Mouse (Mus musculus): ENCODE results near the gene Trim41.
"Not testable (repeated sequence)": the region's sequence is repeated elsewhere in the genome, so short reads cannot be mapped to it uniquely, and the experiment has no call there.

Trim41 gene

DNA sequence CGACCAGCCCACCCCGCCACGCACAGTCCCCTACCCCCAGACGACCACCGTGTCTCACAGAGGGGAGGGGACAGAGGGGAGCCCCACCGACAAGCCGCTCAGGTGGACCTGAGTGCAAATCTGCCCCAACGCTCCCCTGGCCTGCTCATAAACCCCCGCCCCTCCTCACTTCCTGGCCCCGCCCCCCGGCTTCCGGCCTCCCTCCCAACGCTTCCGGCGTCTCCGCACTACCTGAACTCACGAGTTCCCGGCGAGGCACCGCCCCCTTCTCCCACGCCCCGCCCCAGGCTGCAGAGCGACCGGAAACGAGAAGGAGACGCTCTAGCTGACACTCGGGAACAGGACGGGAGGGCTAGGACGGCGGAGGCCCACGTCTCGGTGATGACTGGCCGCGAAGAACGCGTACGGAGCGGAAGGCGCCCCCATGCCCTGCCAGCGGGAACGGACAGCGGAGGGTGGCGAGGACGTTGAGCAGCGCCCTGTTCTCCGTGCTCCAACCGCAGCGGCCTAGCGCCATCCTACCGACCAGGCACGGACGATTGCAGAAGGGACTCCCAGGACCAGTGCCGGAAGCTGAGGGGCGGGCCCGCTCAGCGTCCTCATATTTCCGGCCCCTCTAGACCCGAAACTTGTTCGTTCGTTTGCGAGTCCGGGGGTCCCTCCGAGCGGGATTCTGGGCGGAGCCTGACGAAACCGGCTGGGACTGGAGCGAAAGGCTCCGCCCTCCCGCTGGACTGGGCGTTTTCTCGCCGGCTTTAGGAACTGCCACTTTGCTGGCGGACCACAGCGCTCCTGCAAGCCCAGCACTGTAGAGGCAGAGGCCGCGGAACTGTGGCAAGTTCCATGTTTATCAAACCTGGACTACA is at the start of gene Trim41:
Trim41 (minus strand) TSS at position 554 of the 866 bp plus-strand sequence.
- peak; percentile 99 for DNase-seq (ENCODE audit: low spot score in 2 of 2)

DNA sequence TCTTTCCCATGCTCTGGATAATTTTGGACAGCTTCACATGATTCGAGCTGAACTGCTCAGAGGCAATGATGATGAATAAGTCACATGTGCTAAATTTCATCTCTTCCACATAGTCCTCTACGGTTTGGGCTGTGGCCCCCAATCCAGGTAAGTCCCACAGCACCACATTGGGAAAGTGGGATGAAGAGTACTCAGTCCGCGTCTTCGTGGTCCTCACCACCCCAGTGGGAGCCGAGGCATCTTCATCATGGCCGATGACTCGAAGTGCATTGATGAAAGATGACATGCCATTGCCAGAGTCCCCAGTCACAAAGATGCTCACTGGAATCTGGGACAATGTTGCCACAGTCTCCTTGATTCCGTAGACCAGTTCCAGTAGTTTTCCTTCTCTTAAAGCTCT is 49.3 kb upstream of the Trim41 start:
- no peak for DNase-seq (ENCODE audit: low spot score in 2 of 2)

DNA sequence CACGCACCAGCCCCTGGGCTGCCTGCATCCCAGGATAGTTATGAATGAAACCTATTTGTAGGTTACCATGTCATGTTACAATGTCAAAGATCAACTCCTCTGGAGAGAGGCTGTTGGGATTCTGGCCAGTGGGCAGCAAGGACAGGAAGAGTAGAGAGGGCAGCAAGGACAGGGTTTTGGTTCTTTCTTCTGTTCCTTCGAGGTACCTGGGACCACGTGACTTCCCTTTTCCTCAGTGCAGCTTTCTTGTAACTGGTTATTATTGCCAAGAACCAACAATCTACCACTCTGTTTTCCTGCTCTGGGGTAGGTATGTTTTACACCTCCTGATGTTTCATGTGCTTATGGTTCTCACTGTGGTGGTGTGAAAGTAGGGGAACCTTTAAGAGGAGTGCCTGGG is 46.7 kb upstream of the Trim41 start:
- no peak for DNase-seq (ENCODE audit: low spot score in 2 of 2)

DNA sequence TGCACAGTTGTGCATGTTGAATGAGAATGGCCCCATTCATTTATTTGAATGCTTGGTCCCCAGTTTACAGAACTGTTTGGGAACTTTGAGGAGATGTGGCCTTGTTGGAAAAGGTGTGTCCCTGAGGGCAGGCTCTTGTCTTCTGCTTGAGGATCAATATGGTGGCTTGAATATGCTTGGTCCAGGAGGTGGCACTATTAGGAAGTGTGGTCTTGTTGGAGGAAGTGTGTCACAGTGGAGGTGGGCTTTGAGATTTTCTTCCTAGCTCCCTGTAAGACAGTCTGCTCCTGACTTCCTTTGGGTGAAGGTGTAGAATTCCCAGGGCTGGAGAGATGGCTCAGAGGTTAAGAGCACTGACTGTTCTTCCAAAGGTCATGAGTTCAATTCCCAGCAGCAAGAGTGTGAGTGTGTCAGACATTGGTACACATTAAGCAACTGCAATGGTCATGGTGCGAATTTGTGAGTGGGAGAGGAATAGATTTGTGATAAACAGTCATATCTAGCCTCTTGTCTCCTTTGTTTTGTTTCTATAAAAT is 45.7 kb upstream of the Trim41 start:
- DNase-seq (ENCODE audit: low spot score in 2 of 2): no peak

DNA sequence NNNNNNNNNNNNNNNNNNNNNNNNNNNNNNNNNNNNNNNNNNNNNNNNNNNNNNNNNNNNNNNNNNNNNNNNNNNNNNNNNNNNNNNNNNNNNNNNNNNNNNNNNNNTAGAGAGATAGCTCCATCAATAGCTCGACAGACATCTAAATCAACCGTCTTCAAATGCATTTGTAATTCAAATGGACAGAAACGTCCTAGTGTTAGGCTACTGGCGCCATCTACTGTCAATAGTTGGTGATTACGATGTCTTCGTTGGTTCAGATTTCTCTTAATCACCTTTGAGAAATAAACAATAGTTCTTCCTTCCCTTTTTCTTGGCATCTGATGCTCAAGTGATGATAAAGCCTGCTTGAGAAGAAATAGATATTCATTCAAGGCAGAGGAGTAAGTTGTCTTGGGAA is 41.9 kb upstream of the Trim41 start:
- no peak for DNase-seq (ENCODE audit: low spot score in 2 of 2)

DNA sequence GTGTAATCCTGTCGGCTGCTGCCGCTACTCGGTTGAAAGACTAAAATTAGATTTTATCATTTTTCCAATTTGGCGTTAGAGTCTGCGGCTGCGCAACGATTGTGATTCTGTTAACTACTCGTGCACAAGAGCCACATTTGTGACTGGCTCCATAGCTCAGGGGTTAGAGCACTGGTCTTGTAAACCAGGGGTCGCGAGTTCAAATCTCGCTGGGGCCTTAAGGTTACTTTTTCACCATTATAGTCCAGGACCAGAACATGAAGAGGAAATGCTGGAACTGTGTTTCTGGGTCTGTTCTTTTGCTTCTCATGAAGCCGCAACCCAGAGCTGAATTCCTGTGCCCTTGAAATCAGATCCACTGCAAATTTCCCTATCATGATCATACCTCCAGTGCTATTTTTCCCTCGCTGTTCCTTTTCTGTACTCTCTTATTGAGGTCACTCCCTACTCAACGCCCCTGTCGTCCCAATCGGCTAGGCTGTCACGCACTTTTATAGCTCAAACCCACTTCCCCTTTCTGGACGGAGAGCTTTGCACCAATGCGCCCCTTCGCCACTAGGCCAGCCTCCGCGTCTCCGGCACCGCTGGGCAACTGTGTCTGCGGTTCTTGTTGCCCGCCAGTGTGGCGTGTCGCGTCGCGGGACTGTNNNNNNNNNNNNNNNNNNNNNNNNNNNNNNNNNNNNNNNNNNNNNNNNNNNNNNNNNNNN is 36.5 kb upstream of the Trim41 start:
- DNase-seq (ENCODE audit: low spot score in 2 of 2): peak; percentile 73 to 86

DNA sequence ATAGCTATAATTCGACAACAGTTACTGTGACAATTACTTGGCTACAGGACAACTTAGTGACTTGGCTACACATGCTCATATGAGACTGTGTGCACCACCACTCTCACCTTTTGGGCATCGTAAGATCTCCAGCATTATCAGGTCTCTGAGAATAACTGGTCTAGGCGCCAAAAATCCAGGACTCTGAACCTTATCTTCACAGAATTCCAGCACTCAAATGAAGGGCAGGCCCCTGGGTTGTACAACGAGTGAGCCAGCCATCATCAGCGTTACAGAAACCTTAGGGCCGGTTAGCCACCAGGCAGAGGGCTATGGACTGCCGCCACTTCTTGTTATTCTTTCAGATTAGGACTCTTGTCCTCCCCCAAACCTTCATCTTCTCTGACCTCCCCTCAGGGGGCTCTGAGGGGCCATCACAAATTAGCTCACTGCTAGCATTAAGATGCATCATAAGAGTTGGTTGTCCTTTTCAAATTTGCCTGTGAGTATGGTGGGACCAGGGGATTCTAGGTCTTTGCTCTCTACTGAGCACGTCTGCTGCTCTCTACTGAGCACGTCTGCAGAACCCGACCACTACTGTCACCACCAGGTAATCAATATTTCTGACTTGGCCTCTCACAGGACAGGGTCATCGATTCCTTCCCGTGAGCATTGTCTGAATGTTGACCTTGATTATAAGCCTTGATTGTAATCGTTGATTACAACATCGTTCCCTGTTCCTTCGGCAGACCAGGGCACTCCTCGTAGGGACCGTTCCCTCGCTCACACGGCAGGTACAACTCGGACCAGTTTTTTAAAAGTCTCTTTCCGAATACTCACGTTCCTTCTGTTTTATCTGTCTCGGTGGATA is 35.7 kb upstream of the Trim41 start:
- DNase-seq (ENCODE audit: low spot score in 2 of 2): no peak

DNA sequence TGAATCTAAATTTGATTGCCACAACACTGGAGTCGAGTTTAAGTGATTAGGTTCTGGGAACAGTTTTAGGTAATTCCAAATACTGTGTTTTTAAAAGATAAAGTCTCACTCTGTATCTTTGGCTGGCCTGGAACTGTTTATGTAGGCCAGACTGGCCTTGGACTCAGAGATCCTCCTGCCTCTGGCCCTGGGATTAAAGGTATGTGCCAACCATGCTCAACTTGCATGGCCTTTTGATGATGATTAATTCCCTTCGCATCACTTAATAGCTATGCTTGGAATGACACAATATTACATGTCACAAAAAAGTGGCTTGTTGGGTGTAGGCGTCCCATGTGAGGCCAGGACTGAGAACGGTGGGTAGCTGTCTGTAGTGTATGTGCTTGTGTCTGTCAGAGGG is 35.0 kb upstream of the Trim41 start:
- no peak for DNase-seq (ENCODE audit: low spot score in 2 of 2)

DNA sequence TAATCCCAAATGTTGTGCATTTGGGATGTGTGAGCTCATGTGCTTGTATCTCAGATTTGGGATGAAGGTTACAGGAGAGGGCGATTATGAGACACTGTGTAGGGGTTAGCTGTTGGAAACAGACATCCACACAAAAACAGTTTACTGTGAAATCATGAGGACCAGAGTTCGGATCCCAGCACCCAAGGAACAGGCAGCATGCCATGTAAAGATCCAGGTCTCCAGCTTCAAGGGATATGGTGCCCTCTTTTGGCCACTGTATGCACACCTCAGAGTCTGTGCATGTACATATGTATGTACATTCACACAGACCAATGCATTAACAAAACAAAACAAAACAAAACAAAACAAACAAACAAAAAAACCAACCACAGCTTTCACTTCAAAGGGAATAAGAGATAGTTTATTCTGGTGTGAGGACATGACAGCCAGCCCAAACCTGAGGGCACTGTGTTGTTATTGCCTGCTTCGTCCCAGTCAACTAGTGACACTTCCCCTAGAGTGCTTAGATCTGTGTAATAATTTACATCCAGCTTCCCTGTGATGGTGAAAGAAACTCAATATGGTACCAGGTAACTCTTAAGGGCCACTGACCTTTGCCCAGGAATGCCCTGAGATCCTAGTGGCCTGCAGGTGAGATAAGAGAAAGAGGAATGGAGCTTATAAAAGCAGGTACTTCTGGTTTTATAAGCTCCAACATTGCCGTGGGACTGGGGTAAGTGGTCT is 34.3 kb upstream of the Trim41 start:
- no peak for DNase-seq (ENCODE audit: low spot score in 2 of 2)

DNA sequence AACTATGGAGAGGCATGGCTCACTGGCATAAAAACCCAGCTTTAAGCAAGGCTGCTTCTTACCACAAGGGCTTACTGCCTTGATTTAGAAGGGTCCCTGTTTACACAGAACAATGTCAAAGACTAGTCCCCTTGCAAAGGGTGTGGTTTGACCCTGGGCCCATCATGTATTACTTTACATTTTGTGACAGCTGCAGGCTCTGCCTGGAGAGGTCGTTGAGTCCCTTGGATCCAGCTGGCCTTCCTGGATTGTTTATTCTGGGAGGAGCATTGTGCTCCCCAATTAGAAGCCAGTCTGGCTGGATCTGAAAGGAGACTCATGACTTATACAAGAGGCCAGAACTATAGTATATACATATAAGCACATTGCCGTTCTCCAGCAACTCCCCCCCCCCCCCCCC is 33.1 kb upstream of the Trim41 start:
- DNase-seq (ENCODE audit: low spot score in 2 of 2): no peak

DNA sequence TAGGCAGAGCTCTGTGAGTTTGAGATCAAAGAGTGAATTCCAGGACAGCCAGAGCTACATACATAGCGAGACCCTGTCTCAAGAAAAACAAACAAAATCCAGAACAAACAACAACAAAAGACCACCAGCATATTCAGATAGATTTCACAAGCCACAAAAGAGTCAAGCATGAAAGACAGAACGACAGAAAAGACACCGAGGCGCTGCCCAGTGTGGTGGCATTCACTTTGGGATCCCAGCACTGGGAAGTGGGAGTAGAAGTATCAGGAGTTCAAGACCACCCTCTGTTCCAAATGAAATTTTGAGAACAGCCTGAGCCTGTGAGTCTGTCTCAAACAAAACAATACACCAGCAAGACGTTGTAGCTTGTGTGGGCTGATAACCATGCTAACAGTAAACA is 29.7 kb upstream of the Trim41 start:
- no peak for DNase-seq (ENCODE audit: low spot score in 2 of 2)

DNA sequence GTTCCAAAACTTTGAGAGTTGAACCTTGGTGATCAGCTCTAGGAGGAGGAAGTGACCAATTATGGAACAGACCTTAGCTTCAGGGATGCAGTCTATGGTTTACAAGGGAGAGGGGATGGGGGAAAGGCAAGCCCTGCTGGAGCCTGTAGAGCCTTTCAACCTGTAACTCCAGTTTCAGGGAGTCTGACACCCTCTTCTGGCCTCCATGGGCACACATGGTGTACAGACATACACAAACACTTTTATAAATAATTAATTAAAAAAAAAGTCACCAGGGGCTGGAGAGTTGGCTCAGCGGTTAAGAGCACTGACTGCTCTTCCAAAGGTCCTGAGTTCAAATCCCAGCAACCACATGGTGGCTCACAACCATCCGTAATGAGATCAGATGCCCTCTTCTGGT is 29.2 kb upstream of the Trim41 start:
- not testable (repeated sequence) for DNase-seq (ENCODE audit: low spot score in 2 of 2)

DNA sequence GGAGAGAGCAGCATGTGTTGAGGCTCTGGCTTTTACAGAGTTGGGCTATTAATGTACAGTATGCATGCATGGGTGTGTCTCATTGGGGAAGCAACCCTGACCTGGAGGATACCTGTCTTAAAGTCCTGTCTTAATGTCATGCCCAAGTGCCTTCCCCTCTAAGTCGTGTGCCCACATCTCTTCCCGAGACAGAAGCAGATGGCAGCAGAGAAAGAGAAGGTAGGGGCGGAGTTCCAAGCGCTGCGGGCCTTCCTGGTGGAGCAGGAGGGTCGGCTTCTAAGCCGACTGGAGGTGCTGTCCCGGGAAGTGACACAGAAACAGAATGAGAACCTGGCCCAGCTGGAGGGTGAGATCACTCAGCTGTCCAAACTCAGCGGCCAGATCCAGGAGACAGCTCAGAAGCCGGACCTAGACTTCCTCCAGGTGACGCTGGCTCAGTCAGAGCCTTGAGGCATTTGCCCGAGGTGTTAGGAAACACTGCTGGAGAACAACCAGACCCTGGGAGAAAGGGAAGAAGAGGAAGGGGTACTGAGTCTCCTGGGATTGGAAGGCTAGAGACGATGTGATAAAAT is 28.2 kb upstream of the Trim41 start:
- no peak for DNase-seq (ENCODE audit: low spot score in 2 of 2)

DNA sequence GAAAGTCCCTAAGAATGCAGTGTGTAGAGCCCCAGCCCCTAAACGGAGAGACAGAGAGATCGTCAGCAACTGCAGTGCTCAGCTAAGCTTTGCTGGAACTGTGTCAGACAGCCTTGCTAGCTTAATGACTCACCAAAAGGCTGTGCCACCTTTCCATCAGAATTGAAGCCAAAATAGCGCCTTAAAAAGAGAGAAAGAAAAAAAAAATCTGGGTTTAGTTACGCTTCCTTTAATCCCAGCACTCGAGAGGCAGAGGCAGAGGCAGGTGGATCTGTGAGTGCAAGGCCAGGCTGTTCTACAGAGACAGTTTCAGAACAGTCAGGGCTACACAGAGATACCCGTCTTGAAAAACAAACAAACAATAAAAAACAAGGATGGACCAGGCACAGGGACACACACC is 27.2 kb upstream of the Trim41 start:
- no peak for DNase-seq (ENCODE audit: low spot score in 2 of 2)

DNA sequence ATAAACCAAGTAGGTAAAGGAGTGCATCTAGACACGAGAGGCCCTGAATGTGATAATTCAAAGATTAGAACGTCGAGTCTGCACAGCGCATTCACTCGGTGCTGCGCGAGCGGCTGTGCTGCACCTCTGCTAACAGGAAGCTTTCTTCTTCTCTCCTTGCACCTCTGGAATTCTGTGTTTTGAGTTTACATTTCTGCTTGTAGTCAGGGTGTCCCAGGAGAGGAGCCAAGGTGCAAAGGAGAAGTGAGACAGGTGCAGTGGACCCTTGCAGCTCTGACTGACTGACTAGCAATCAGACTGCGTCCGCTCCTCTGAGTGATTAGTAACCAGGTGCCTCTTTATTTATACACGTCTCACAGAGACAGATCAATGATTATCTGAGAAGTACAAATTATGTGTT is 26.0 kb upstream of the Trim41 start:
- DNase-seq (ENCODE audit: low spot score in 2 of 2): no peak

DNA sequence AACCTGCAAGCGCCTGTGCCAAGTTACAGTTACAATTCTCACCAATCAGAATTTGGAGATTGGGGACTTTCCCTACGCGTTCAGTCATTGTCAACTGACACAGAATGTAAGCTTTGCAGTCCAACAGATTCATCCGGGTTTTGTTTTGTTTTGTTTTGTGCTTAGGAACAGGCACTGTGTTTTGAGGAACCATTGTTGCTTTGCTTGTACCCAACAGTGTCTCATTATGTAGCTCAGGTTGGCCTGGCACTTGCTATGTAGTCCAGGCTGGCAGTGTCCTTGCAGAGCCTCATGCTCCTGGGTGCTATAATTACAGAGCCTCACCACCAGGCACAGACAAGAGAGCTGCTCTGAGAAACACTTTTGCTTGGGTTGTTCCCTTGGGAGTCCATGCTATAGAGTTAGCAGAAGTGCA is 25.2 kb upstream of the Trim41 start:
- no peak for DNase-seq (ENCODE audit: low spot score in 2 of 2)

DNA sequence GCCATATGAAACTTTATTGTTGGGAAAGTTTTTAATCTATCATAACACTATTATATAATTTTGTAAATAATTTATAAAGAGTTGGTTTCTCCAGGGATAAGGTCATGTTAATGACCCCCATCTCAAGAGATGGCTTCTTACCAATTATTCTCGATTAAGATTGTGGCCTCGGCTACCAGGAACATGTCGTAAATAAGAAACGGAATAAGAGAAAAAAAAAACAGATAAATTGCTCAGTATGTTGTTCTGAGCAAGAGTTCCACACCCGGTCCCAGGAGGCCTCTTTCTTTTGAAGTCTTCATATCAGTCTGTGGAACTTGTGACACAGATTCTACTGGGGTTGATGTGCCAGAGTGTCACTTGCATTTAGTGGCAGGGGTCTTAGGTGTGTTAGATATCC is 24.1 kb upstream of the Trim41 start:
- no peak for DNase-seq (ENCODE audit: low spot score in 2 of 2)

DNA sequence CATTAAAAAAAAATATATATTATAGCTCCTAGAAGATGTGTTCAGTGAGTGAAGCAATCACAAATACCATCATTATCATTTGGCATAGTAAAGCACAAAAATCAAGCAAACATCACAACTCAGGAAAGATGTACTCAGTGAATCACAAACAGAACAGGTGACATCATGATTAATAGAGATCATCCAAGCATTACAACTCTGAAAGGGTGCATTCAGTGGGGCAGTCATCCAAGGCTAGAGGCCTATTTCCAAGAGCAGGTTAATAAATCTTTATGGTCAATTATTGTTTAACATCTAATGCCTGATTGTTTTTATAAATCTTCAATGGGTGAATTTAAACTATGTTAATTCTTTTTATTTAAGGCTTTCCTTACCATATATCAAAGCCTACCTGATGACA is 23.7 kb upstream of the Trim41 start:
- no peak for DNase-seq (ENCODE audit: low spot score in 2 of 2)

DNA sequence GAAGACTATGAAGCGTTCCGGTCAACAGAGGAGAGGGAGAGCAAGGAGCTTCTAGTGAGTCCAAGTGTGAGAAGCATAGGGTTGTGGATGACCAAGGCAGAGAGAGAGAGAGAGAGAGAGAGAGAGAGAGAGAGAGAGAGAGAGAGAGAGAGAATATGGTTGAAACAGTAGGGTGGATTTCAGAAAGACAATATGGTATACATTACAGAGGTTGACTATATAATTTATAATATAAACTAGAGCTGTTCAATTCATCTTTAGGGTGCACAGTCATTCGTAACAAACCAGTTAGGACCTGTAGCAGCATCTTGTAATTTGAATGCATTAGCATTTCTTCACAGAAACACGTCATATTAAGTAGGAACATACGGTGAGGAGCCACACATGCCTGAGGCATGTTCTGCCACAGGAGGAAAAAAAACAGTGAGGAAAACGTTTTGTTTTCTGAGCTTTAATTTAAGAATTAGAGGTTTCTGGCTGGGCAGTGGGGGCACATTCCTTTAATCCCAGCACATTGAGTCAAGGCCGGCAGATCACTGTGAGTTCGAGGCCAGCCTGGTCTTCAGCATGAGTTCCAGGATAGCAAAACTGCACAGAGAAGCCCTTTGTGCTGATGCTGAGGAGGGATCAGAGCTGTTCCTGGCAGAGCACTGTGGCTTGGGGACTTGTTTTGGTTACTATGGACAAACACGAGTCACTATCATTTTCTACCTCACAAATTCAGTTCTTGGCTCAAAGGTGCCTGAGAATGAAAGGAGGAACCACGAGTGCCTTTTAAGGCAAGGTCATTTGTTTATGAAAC is 21.9 kb upstream of the Trim41 start:
- DNase-seq (ENCODE audit: low spot score in 2 of 2): no peak

DNA sequence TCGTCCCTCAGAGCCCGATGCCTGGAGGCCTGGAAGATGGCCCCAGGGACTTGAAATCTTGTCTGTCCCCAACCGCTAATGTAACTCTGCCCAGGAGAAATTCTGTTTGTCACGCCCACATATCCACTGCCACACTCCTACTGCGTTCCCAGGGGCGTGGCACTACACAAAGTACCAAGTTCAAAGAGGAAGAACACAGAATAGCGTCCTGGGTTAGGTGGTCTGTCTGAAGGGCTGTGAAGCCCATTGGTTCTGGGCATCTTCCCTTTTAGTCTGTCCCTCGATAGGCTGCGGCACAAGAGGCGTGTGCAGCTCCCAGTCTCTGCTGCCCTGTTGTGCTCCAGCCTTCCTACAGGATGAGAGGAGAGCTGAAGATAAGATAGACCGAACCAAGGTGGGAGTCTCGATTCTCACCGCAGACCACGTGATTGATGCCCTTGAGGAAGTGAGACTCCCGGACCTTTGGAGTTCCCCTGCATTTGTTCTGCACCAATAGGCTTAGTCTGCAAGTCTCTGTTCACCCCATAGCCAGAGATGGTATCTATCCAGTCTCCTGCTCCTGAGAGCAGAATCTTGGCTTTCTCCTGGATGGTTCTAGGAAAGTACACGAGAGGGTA is 21.1 kb upstream of the Trim41 start:
- no peak for DNase-seq (ENCODE audit: low spot score in 2 of 2)
